Mouse (Mus musculus) spleen, adult 2 months (tissue): ENCODE data around the gene Tubb5.
A peak's percentile ranks its signal among the peaks of the same experiment; 100 is the strongest.

ENCODE experiments used
- CTCF ChIP-seq: fragments of 200-500 bp; IDR thresholded peaks from 2 replicates; pipeline ENCODE4 v1.5.1; 2011; ENCODE audit warnings: mild to moderate bottlenecking, inconsistent platforms; ENCODE audit not compliant: insufficient read depth, insufficient read length, insufficient replicate concordance; ENCODE audit errors: extremely low read depth
- POLR2A ChIP-seq: fragments of 200-500 bp; IDR thresholded peaks from 2 replicates; pipeline ENCODE4 v1.6.1; 2011; ENCODE audit warnings: low read depth, low read length, inconsistent platforms

DNA sequence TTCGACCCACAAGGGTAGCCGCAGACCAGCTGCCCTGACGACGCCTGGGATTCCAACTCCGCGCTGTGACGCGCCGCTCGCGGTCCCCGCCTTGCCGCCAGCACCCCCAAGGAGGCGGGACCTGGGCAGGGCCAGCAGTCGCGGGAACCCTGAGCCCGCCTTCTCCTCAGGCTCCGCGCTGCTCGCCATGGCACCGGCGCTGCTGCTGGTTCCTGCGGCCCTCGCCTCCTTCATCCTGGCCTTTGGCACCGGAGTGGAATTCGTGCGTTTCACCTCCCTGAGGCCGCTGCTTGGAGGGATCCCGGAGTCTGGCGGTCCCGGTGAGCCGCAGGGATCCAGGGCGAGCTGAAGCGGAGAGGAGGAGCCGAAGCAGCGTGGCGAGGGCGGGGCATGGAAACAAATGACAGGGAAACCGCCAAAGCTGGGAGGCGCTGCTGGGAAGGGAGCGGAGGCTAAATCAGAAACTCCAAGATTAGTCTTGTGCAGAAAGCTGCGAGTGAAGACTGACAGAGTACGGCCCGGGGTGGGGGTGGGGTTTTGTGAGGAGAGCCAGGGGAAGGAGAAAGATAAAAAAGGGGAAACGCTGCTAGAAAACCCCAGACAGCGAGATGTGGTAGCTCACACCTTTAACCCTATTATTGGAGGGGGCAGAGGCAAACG is 23.2 kb upstream of the Tubb5 start, which contains the start of gene Nrm:
- TF ChIP-seq POLR2A (peak; percentile 15; the same call in 1 of the 2 replicates), CTCF (no peak)
